In genomic region chr2:102002974-102003775, GRCm38 (mm10) we compare ENCODE assay signal across 7 mouse cellular contexts.
DNase-seq lines count a peak whose midpoint lies in the region; ATAC-seq lines count a peak whose summit lies in the region.

No protein-coding gene starts in this region.

- peak overlapping the region; percentile 87 for H3K27ac ChIP-seq in heart, embryonic 11.5 days (ENCODE audit: low read depth, low read length)

- H3K4me1 ChIP-seq in heart, embryonic 11.5 days (ENCODE audit: control insufficient read depth, insufficient read depth, low read length): peaks cover 65% of the 10 kb centered on the region

- H3K4me3 ChIP-seq in heart, embryonic 11.5 days (ENCODE audit: low read depth, low read length): no peak overlapping the region

- ATAC-seq in heart, embryonic 11.5 days (replicated peaks; ENCODE audit: insufficient number of reproducible peaks, low FRiP score, low TSS enrichment): peak; percentile 67
- no peak for ATAC-seq in activated CD4-positive, CD25-positive, alpha-beta regulatory T cell, adult 4 months

- peak overlapping the region; percentile 57; the same call in 1 of the 2 replicates for H3K4me2 ChIP-seq in heart, embryonic 11.5 days

- 17% methylated on average over 8 of the region's 8 CpGs for WGBS in heart, embryonic 11.5 days (ENCODE audit: insufficient replicate concordance)

- no peaks in the 10 kb centered on the region for H3K36me3 ChIP-seq in heart, embryonic 11.5 days (ENCODE audit: control insufficient read depth, insufficient read depth, low read length)

- DNase-seq in right cerebral cortex, adult 18-20 months: peak; percentile 20
- no peak for DNase-seq in right cerebral cortex, postnatal 25 days
- peak; percentile 74 for DNase-seq in kidney, postnatal 14 days
- DNase-seq in neural tube, embryonic 10.5 days (ENCODE audit: extremely low spot score, low spot score): peak; percentile 51
- no peak for DNase-seq in cerebellum, adult 8-10 months

- no peak overlapping the region for H3K9ac ChIP-seq in heart, embryonic 11.5 days (ENCODE audit: low read depth, low read length)

- no peaks in the 10 kb centered on the region for H3K9me3 ChIP-seq in heart, embryonic 11.5 days (replicated peaks; ENCODE audit: control insufficient read depth, low read length)

- H3K27me3 ChIP-seq in heart, embryonic 11.5 days (ENCODE audit: control insufficient read depth, insufficient read depth, low read length): no peaks in the 10 kb centered on the region

Comparison
In these comparisons a context has a peak if more than half of its experiments do, and no peak if none do; other contexts are left out.
1. DNase-seq: peak in right cerebral cortex, adult 18-20 months (single experiment), kidney, postnatal 14 days (single experiment) and neural tube, embryonic 10.5 days (single experiment); none in right cerebral cortex, postnatal 25 days (single experiment) and cerebellum, adult 8-10 months (single experiment).